Mouse (Mus musculus) forebrain, embryonic 10.5 days (tissue): ENCODE measurements around the gene Zbtb46. TPM values are rescaled to one million over a fixed set of nuclear protein-coding genes. Genes with fewer than 3 reads are reported as not detected.

Experiments
- DNase-seq: peaks from one replicate; pipeline ENCODE4 v3.0.0-alpha.2; 2017; ENCODE audit warnings: low spot score; ENCODE audit errors: extremely low spot score
- H3K27ac ChIP-seq: fragments of 300-500 bp; sonication (generic); 2 replicates; pipeline ENCODE4 v1.5.1; 2016; ENCODE audit warnings: mild to moderate bottlenecking
- H3K27me3 ChIP-seq: fragments of 300-500 bp; sonication (generic); 2 replicates; pipeline ENCODE4 v1.6.1; 2016; ENCODE audit warnings: mild to moderate bottlenecking; ENCODE audit not compliant: poor library complexity, severe bottlenecking
- H3K36me3 ChIP-seq: fragments of 300-500 bp; sonication (generic); replicated peaks from 2 replicates; pipeline ENCODE4 v1.6.1; 2016; ENCODE audit warnings: mild to moderate bottlenecking, moderate library complexity
- H3K4me1 ChIP-seq: fragments of 300-500 bp; sonication (generic); 2 replicates; pipeline ENCODE4 v1.6.1; 2016
- H3K4me3 ChIP-seq: fragments of 300-500 bp; sonication (generic); 2 replicates; pipeline ENCODE4 v1.5.1; 2016; ENCODE audit warnings: mild to moderate bottlenecking, moderate library complexity
- H3K9me3 ChIP-seq: fragments of 300-500 bp; sonication (generic); 2 replicates; pipeline ENCODE4 v1.6.1; 2016; ENCODE audit warnings: mild to moderate bottlenecking, moderate library complexity
- WGBS: fragments of 180-500 bp; shearing (Covaris S2); methylation state at CpG from one replicate; pipeline ENCODE4 v1.1.7; 2016; 5-methylcytosine and 5-hydroxymethylcytosine counted together
- polyA plus RNA-seq: library from polyadenylated mRNA; unstranded; fragments of >200 nt; fragmentation: Nextera tagmentation; extraction: Ambion mirVana; gene quantifications from 2 replicates; pipeline ENCODE4 v1.2.1, GENCODE M21; 2016

Gene Zbtb46
- polyA plus RNA-seq, 1 experiment from 2014 or later: 18.3 TPM

DNA sequence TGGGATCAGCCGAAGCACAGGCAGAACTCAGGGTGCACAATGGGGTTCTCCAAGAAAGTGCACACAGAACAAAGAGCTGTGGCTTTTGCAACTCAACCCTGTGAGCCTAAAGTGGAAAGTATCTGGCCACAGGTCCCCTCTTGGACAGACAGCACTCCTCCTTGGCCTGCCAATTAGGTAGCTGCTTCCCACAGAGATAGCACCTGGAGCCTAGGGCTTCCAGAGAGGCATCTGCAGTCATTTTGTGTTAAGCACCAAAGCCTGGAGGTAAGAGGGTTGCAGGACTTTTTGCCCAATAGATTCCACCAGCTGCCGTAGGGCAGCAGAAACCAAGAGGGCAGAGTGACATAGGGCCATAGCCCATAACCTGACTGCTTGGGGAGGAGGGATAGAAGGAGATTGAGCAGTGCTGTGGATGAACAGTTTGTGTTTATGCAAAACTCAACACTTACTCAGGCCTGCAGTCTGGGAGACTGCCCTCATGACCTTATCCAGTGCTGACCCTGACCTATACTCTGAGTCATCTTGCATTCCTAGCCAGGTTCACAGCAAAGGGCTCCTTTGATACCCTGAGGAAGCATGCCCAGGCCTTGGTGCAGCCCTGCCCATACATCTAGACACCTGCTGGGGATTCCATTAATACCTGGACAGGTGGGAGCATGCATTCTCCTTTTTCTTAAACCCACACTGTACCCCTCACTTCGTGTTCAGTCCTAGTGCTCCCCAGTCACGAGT, 68.9 kb downstream of the Zbtb46 start:
- WGBS: 79% methylated on average over 4 of the region's 4 CpGs
- Histone ChIP-seq H3K4me3 (no peak overlapping the region), H3K36me3 (peaks cover 73% of the 10 kb centered on the region), H3K9me3 (no peaks in the 10 kb centered on the region), H3K27me3 (no peaks in the 10 kb centered on the region), H3K4me1 (no peaks in the 10 kb centered on the region), H3K27ac (no peak overlapping the region)
- no peak for DNase-seq

DNA sequence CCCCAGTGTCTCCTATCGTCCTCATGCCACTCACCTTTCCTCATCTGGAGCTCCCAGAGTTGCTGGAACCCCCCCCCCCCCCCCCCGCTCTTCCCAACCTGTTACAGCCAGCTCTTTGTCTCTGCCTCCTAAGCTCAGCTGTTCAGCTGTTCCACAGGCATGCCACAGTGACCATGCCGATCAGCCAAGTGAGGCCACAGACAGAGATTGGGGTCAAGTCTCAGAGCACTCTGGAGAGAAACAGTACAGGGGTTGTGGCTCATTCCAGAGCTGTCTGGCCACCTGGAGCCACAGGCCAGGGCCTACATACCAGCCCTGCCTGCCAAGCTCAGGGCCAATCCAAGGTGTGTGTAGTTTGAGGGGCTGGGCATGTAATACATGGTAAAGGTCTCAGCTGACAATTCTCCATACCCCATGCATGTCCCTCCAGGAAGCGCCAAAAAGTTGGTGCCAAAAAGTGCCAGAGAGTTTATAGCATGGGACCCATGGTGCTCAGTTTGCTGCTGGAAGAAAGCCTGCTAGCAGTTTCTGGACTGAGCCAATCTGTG, 72.5 kb downstream of the Zbtb46 start:
- no peaks in the 10 kb centered on the region for H3K4me1 ChIP-seq
- 77% methylated on average over 4 of the region's 4 CpGs for WGBS
- no peaks in the 10 kb centered on the region for H3K27me3 ChIP-seq
- H3K4me3 ChIP-seq: no peak overlapping the region
- H3K27ac ChIP-seq: no peak overlapping the region
- DNase-seq: no peak
- H3K36me3 ChIP-seq: peaks cover 78% of the 10 kb centered on the region
- H3K9me3 ChIP-seq: no peaks in the 10 kb centered on the region

DNA sequence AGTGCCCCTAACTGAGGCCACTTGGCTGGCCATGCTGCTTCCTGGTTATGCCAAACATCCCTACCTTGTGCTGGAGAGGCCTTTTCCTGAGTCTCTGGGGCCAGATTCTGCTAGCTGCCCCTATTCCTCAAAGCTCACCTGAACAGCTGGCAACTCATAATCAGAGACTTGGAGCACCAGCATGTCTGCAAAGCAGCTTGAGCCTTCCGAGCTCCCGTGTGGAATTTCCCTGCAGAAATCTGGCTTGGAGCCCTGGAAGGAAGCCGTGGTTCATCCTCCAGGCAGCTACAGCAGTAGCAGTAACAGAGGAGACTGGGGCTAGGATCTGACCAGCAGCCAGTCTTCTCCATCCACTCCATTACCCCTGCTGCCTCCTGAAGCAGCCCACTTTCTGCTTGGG, 73.3 kb downstream of the Zbtb46 start:
- no peak overlapping the region for H3K4me3 ChIP-seq
- 94% methylated on average over 3 of the region's 3 CpGs for WGBS
- H3K4me1 ChIP-seq: no peaks in the 10 kb centered on the region
- peaks cover 78% of the 10 kb centered on the region for H3K36me3 ChIP-seq
- no peak for DNase-seq
- no peaks in the 10 kb centered on the region for H3K9me3 ChIP-seq
- no peaks in the 10 kb centered on the region for H3K27me3 ChIP-seq
- no peak overlapping the region for H3K27ac ChIP-seq

DNA sequence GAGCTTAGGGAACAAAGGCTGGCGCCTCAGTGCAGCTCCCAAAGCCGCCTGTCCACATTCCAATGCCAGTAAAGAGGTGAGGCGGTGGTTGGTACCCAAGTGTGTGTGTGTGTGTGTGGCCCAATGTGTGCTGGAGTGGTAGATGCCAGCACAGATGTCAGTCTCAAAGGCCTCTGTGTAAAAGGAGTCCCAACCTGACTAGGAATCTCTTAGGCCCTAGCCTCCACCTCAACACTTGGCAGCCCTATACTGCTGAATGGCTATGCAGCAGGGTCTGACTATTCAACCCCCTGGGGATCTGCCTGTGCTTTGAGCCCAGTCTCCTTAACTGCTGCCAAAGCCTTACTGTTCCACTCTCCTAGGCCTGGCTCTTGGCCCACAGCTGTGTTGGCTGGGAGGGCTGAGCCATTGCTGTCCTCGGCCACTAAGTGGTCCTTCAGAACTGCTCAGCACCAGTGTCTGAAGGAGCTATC, 74.3 kb downstream of the Zbtb46 start:
- Histone ChIP-seq H3K36me3 (peaks cover 78% of the 10 kb centered on the region), H3K27ac (no peak overlapping the region), H3K4me3 (no peak overlapping the region), H3K27me3 (no peaks in the 10 kb centered on the region), H3K4me1 (no peaks in the 10 kb centered on the region), H3K9me3 (no peaks in the 10 kb centered on the region)
- no peak for DNase-seq
- WGBS: 89% methylated on average over 4 of the region's 4 CpGs

DNA sequence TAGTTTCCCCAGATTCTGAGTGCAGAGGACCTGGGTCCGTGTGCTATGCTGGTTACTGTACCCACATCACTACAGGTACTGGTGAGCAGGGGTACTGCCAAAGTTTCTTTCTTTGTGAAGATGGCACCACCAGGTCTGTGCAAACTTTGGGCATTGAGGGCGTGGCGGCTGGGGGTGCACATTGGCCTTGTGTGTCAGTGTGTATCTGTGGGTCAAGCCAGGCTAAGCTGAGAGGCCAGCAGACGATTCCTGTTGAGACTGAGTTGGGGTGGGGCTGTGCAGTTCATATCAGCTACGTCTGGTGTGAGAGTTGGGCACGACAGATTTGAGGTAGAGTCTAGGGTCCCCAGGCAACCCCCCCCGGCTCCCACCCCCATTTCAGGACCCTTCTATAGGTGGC, 74.8 kb downstream of the Zbtb46 start:
- no peaks in the 10 kb centered on the region for H3K4me1 ChIP-seq
- peaks cover 81% of the 10 kb centered on the region for H3K36me3 ChIP-seq
- H3K27ac ChIP-seq: no peak overlapping the region
- DNase-seq: no peak
- no peak overlapping the region for H3K4me3 ChIP-seq
- H3K9me3 ChIP-seq: no peaks in the 10 kb centered on the region
- 92% methylated on average over 7 of the region's 7 CpGs for WGBS
- no peaks in the 10 kb centered on the region for H3K27me3 ChIP-seq

DNA sequence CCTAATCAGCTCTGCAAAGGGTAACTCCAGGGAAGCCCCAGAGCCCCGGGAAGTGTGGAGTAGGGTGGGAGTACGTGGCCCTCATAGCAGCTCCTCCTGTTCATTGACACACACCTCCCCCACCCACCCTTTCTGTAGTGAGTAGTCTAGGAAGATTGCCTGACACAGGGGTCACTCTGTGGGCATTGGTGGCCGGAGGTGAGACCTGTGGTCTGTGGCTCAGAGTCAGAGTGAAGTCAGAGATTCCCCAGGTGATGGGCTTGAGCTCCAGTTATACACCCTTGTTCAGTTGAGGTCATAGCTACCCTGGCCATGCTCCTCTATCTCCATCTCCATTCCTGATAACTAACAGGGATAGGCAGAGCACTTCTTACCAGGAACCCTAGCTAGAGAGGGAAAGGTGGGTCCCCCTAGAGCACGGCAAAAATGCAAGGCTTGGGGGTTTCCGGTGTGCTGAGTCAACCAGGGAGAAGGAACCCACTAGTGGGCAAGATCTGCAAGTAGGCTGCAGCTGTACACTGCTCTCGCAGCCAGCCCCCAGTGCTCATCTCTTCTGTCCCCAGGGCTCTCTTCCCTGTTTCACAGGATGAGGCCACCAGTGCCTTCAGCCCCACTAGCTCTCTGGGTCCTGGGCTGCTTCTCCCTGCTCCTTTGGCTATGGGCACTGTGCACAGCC, 77.5 kb downstream of the Zbtb46 start:
- peaks cover 87% of the 10 kb centered on the region for H3K36me3 ChIP-seq
- no peaks in the 10 kb centered on the region for H3K4me1 ChIP-seq
- H3K9me3 ChIP-seq: no peaks in the 10 kb centered on the region
- no peaks in the 10 kb centered on the region for H3K27me3 ChIP-seq
- no peak overlapping the region for H3K4me3 ChIP-seq
- no peak overlapping the region for H3K27ac ChIP-seq
- 95% methylated on average over 6 of the region's 6 CpGs for WGBS
- no peak for DNase-seq

DNA sequence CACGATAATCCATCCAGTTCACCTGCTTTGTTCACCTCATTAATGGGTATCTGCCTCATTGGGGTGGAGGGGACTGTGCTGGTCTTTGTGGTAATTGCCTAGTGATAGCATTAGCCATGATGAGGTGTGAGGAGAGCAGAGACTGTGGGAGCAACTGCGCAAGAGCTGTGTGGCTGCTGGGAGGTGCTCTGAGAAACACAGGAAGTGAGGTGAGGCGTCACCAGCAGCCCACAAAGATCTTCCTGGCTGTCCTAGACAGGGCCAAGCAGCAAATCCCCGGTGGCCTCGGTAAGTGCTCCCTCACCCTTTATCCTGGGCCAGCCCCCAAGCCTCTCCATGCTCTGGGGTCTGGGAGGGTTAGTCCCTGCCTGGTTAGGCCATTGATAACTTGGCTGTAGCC, 78.1 kb downstream of the Zbtb46 start:
- peaks cover 81% of the 10 kb centered on the region for H3K36me3 ChIP-seq

DNA sequence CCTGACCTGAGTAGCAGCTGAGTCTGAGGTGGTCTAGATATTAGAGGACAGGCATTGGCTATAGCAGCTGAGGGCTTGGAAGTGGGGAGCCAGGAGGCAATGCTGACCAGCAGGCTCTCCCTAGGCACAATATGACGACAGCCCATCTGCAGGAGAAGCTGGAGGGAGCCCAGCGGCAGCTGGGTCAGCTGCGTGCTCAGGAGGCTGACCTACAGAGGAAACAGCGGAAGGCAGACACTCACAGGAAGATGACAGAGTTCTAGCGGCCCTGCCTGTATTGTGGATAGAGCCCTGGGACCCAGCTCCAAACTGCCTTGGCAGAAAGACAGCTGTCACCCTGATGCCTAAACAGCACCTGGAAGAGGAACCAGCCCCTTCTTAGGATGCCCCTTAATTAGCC, 79.0 kb downstream of the Zbtb46 start:
- no peak overlapping the region for H3K27ac ChIP-seq
- no peaks in the 10 kb centered on the region for H3K27me3 ChIP-seq
- no peaks in the 10 kb centered on the region for H3K4me1 ChIP-seq
- H3K4me3 ChIP-seq: no peak overlapping the region
- H3K9me3 ChIP-seq: no peaks in the 10 kb centered on the region
- peaks cover 74% of the 10 kb centered on the region for H3K36me3 ChIP-seq
- 91% methylated on average over 5 of the region's 5 CpGs for WGBS
- DNase-seq: no peak

More for the DNA sequence above, 78.1 kb downstream of the Zbtb46 start:
- 94% methylated on average over 5 of the region's 5 CpGs for WGBS
- DNase-seq: no peak
- Histone ChIP-seq H3K4me1 (no peaks in the 10 kb centered on the region), H3K27me3 (no peaks in the 10 kb centered on the region), H3K4me3 (no peak overlapping the region), H3K27ac (no peak overlapping the region), H3K9me3 (no peaks in the 10 kb centered on the region)

DNA sequence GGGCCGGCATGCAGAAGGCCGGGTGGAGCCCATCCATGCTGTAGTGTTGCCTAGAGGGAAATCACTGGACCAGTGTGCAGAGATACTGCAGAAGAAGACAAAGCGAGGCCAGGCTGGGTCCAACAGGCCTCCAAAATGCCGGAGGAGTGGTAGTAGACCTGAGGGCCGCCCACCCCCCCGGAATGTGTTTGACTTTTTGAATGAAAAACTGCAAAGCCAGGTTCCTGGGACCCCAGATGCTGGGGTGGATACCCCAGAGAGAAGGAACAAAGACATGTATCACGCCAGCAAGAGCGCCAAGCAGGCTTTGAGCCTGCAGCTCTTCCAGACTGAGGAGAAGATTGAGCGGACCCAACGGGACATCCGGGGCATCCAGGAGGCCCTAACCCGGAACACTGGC, 79.4 kb downstream of the Zbtb46 start, which contains the start of gene Lime1:
TSS of gene Lime1 (plus strand) at position 301 of the 400 bp plus-strand sequence.
- no peak for DNase-seq
- Histone ChIP-seq H3K9me3 (no peaks in the 10 kb centered on the region), H3K27me3 (no peaks in the 10 kb centered on the region), H3K4me1 (no peaks in the 10 kb centered on the region), H3K27ac (no peak within 1 kb of the TSS), H3K4me3 (no peak within 1 kb of the TSS), H3K36me3 (peaks cover 72% of the 10 kb centered on the region)
- WGBS: 95% methylated on average over 12 of the region's 12 CpGs

DNA sequence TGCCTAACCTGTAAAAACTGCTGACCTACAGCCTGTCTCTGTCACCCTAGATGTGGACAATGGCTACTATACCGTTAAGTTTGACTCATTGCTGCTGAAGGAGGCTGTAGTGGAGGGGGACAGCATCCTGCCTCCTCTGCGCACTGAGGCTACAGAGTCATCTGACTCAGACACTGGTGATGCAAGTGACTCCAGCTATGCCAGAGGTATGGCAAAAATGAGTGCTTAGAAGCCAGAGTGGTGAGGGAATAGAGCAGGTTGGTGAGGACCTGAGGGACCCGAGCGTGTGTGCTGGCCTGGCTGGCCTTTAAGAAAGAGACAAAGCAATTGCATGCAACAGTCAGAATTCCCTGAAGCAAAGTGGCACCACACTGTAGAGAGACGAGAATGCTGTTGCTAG, 80.5 kb downstream of the Zbtb46 start:
- 92% methylated on average over 5 of the region's 5 CpGs for WGBS
- Histone ChIP-seq H3K36me3 (peaks cover 70% of the 10 kb centered on the region), H3K9me3 (no peaks in the 10 kb centered on the region), H3K27ac (no peak overlapping the region), H3K4me3 (no peak overlapping the region), H3K4me1 (no peaks in the 10 kb centered on the region), H3K27me3 (no peaks in the 10 kb centered on the region)
- no peak for DNase-seq

DNA sequence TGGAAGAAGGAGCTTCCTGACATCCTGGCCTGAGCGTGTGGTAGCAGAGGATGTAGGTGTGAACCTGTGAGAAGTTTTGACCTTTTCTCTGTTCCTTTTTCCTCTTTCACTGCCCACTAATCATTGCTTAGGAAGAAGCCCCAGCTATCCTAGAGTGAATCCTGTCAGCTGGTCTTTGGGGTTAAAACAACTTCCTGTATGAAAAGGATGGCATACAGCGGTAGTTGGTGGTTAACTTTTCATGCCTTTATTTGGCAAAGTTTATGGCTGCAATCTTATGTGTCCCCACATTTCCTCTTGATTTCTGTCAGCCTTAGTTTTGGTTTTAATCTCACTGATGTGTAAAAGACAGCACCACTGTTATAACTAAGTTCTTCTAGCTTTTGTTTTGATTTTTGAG, 82.0 kb downstream of the Zbtb46 start:
- Histone ChIP-seq H3K9me3 (no peaks in the 10 kb centered on the region), H3K27me3 (no peaks in the 10 kb centered on the region), H3K4me1 (no peaks in the 10 kb centered on the region), H3K4me3 (no peak overlapping the region), H3K27ac (no peak overlapping the region), H3K36me3 (peaks cover 56% of the 10 kb centered on the region)
- no peak for DNase-seq
- 86% methylated on average over 2 of the region's 2 CpGs for WGBS

DNA sequence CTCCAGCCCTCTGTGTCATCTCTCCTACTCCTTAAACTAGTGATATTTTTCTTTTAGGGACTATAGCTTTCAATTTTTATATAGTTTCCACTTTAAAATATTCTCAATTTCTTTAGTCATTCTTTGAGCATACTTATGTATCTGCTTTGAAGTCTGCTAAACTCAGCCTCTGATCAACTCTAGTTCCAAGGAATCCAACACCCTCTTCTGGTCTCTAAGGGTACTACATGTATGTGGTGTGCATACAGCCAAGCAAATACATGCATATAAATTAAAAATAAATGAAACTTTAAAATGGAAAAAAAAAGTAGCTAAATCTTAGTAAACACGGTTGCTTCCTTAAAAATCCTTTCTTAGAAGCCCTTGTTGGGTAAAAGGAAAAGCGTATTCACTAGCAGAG, 83.4 kb downstream of the Zbtb46 start:
- no peaks in the 10 kb centered on the region for H3K9me3 ChIP-seq

DNA sequence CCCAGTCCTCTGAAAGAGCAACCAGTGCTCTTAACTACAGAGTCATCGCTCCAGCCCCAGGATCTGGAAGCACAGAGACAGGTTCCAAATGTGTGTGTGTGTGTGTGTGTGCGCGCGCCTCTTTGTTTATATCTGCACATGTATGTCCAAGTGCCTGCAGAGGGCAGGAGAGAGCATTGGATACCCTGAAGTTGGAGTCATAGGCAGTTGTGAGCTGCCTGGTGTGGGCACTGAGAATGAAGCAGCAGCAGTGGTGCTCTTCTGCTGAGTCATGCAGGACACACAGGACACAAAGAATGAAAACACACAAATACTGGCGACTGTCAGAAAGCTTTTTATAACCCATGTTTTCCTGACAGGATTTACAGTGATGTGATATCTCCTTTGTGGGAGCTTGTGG, 89.2 kb downstream of the Zbtb46 start:
- no peak overlapping the region for H3K27ac ChIP-seq
- H3K9me3 ChIP-seq: 0 out of 2 replicates have a peak, but pooled peaks cover 6% of the 10 kb centered on the region
- H3K4me3 ChIP-seq: no peak overlapping the region
- DNase-seq: no peak
- H3K36me3 ChIP-seq: peaks cover 59% of the 10 kb centered on the region
- 95% methylated on average over 5 of the region's 5 CpGs for WGBS
- H3K4me1 ChIP-seq: peaks cover 35% of the 10 kb centered on the region
- no peaks in the 10 kb centered on the region for H3K27me3 ChIP-seq

More for the DNA sequence above, 83.4 kb downstream of the Zbtb46 start:
- H3K27ac ChIP-seq: no peak overlapping the region
- H3K27me3 ChIP-seq: no peaks in the 10 kb centered on the region
- no peak for DNase-seq
- H3K4me3 ChIP-seq: no peak overlapping the region
- H3K36me3 ChIP-seq: peaks cover 55% of the 10 kb centered on the region
- no peaks in the 10 kb centered on the region for H3K4me1 ChIP-seq
- WGBS: 90% methylated on average over 2 of the region's 2 CpGs
